Mouse (Mus musculus) heart, adult 2 months (tissue): ENCODE measurements at regions not wholly inside any gene's neighbourhood (a gene's known extent, or its start where the extent isn't known, plus 50 kb on each side); places are given as distances from the start of the nearest gene placed in this dataset.

Experiments
- DNase-seq, 2 experiments: peaks; one replicate each; pipeline ENCODE4 v3.0.0; 2021
- H3K27ac ChIP-seq: fragments of 200-600 bp; 2 replicates; pipeline ENCODE4 v1.8.1; 2022
- H3K27me3 ChIP-seq: fragments of 200-500 bp; 2 replicates; pipeline ENCODE4 v1.6.1; 2012; ENCODE audit warnings: mild to moderate bottlenecking, low read length, inconsistent platforms, mixed read lengths; ENCODE audit not compliant: control insufficient read depth, insufficient read depth
- H3K36me3 ChIP-seq: fragments of 200-500 bp; 2 replicates; pipeline ENCODE4 v1.6.1; 2012; ENCODE audit warnings: low read length, inconsistent platforms; ENCODE audit not compliant: control insufficient read depth, insufficient read depth
- H3K4me1 ChIP-seq: fragments of 200-500 bp; 2 replicates; pipeline ENCODE4 v1.6.1; 2011; ENCODE audit warnings: low read length; ENCODE audit not compliant: control insufficient read depth, insufficient read depth
- H3K4me3 ChIP-seq: fragments of 200-600 bp; 2 replicates; pipeline ENCODE4 v1.8.1; 2022
- H3K79me2 ChIP-seq: fragments of 200-500 bp; replicated peaks from 2 replicates; pipeline ENCODE4 v1.6.1; 2012; ENCODE audit warnings: mild to moderate bottlenecking, inconsistent platforms, low read length, moderate library complexity, mixed read lengths; ENCODE audit not compliant: control insufficient read depth, insufficient read depth
- H3K9ac ChIP-seq: fragments of 200-500 bp; 2 replicates; pipeline ENCODE4 v1.6.1; 2012; ENCODE audit warnings: low read depth, mild to moderate bottlenecking, control low read depth, inconsistent platforms, low read length, mixed read lengths
- CTCF ChIP-seq: fragments of 200-600 bp; IDR thresholded peaks from 2 replicates; pipeline ENCODE4 v1.8.1; 2022; ENCODE audit warnings: antibody characterized with exemption, mild to moderate bottlenecking, moderate library complexity
- EP300 ChIP-seq: fragments of 200-500 bp; IDR thresholded peaks from 2 replicates; pipeline ENCODE4 v1.6.1; 2011; ENCODE audit warnings: low read depth, low read length, control low read depth; ENCODE audit not compliant: insufficient read depth
- POLR2A ChIP-seq: fragments of 200-500 bp; IDR thresholded peaks from 2 replicates; pipeline ENCODE4 v1.6.1; 2011; ENCODE audit warnings: mild to moderate bottlenecking, low read depth, low read length, control low read depth; ENCODE audit not compliant: insufficient read depth
- WGBS: fragments of 180-500 bp; shearing (Covaris S2); methylation state at CpG from one replicate; pipeline ENCODE4 v1.1.7; 2018; 5-methylcytosine and 5-hydroxymethylcytosine counted together
- intact Hi-C: fragments of 180-260 bp; cut with DNase I; formaldehyde crosslinking; loops from one replicate; pipeline ENCODE4 v1.15.1; 2025

GRCm38 (mm10) chr10:15321480-15321879 lies 603.5 kb upstream of the Gje1 start:
- H3K9ac ChIP-seq = no peak overlapping the region
- no peaks in the 10 kb centered on the region for H3K4me1 ChIP-seq

GRCm38 (mm10) chr10:15317017-15317607 lies 599.1 kb upstream of the Gje1 start:
- intact Hi-C loops = no loop called here
- Histone ChIP-seq H3K4me3 (no peak overlapping the region), H3K9ac (no peak overlapping the region), H3K4me1 (no peaks in the 10 kb centered on the region), H3K36me3 (no peaks in the 10 kb centered on the region), H3K79me2 (no peaks in the 10 kb centered on the region), H3K27me3 (no peaks in the 10 kb centered on the region), H3K27ac (no peak overlapping the region)
- TF ChIP-seq POLR2A = no peak
- TF ChIP-seq EP300 = no peak
- no peak for TF ChIP-seq CTCF
- no peak for DNase-seq
- 74% methylated on average over 2 of the region's 2 CpGs for WGBS

More at GRCm38 (mm10) chr10:15321480-15321879, 603.5 kb upstream of the Gje1 start:
- Histone ChIP-seq H3K79me2 (no peaks in the 10 kb centered on the region), H3K36me3 (no peaks in the 10 kb centered on the region), H3K27me3 (no peaks in the 10 kb centered on the region), H3K27ac (no peak overlapping the region), H3K4me3 (no peak overlapping the region)
- no peak for DNase-seq
- TF ChIP-seq EP300 (no peak), CTCF (no peak), POLR2A (no peak)
- intact Hi-C loops = no loop called here

GRCm38 (mm10) chr10:15310650-15311049 lies 592.6 kb upstream of the Gje1 start:
- Histone ChIP-seq H3K4me3 (no peak overlapping the region), H3K9ac (no peak overlapping the region), H3K27me3 (no peaks in the 10 kb centered on the region), H3K27ac (no peak overlapping the region), H3K4me1 (no peaks in the 10 kb centered on the region), H3K79me2 (no peaks in the 10 kb centered on the region), H3K36me3 (no peaks in the 10 kb centered on the region)
- intact Hi-C loops = no loop called here
- no peak for DNase-seq
- TF ChIP-seq CTCF (no peak), POLR2A (no peak), EP300 (no peak)
- WGBS = 24% methylated on average over 2 of the region's 2 CpGs

GRCm38 (mm10) chr10:15305811-15306473 lies 587.9 kb upstream of the Gje1 start:
- no peaks in the 10 kb centered on the region for H3K27me3 ChIP-seq
- H3K9ac ChIP-seq = no peak overlapping the region
- 82% methylated on average over 3 of the region's 3 CpGs for WGBS
- H3K79me2 ChIP-seq = no peaks in the 10 kb centered on the region
- H3K4me3 ChIP-seq = no peak overlapping the region
- DNase-seq = no peak
- no peaks in the 10 kb centered on the region for H3K36me3 ChIP-seq
- TF ChIP-seq EP300 (no peak), CTCF (no peak), POLR2A (no peak)
- no peak overlapping the region for H3K27ac ChIP-seq
- H3K4me1 ChIP-seq = no peaks in the 10 kb centered on the region
- intact Hi-C loops = no loop called here

- Histone ChIP-seq H3K27ac (peak overlapping the region; percentile 3; the same call in 1 of the 2 replicates), H3K9ac (no peak overlapping the region)
Measured at GRCm38 (mm10) chr10:15300199-15301085, 582.4 kb upstream of the Gje1 start.

More at GRCm38 (mm10) chr10:15300199-15301085, 582.4 kb upstream of the Gje1 start:
- no peak for TF ChIP-seq POLR2A
- peak; percentile 44; the same call in 1 of the 2 replicates for TF ChIP-seq EP300
- peak; percentile 99; the same call in 1 of the 2 replicates for TF ChIP-seq CTCF
- Histone ChIP-seq H3K27me3 (no peaks in the 10 kb centered on the region), H3K4me1 (no peaks in the 10 kb centered on the region; the same call in 1 of the 2 replicates), H3K4me3 (0 out of 2 replicates have a peak overlapping the region, but pooled peaks have one; percentile 9), H3K79me2 (no peaks in the 10 kb centered on the region), H3K36me3 (no peaks in the 10 kb centered on the region)
- DNase-seq = peak; percentile 68 to 79
- intact Hi-C loops = loop anchor here (2.0 to 5.0 kb wide), 3 partner anchors 92 to 282 kb away; no protein-coding TSS in a partner anchor
- WGBS = 24% methylated on average over 8 of the region's 8 CpGs
